Mouse (Mus musculus) gastrocnemius, postnatal 10 days (tissue): ENCODE measurements around the gene Ppid. TPM values are rescaled to one million over a fixed set of nuclear protein-coding genes. Genes with fewer than 3 reads are reported as not detected.

Experiments
- total RNA-seq, 2 experiments: library from RNA; stranded (reverse); gene quantifications; 2 replicates each; pipeline ENCODE4 v1.2.3; 2021

Ppid gene
- total RNA-seq, 2 experiments from 2014 or later = 39.3 to 42.8 TPM

Other genes with a start within 250 kb of the Ppid start
- 1 to 10 TPM; 5.7 to 7.7 TPM for gene Fnip2, start 23.5 kb upstream of the Ppid start, total RNA-seq
- 1 to 10 TPM; 3.6 to 3.9 TPM for gene 4930579G24Rik, start 37.7 kb downstream of the Ppid start, total RNA-seq
- gene Etfdh, start 38.2 kb downstream of the Ppid start, total RNA-seq = 10 to 100 TPM; 93.0 to 99.1 TPM
- under 1 TPM in 1 of 2 experiments, not detected in 1; 0.05 TPM for gene Rxfp1, start 146.5 kb downstream of the Ppid start, total RNA-seq